Mouse (Mus musculus): ENCODE measurements around the gene Adamts6. TPM values are rescaled to one million over a fixed set of nuclear protein-coding genes. Genes with fewer than 3 reads are reported as not detected.

Gene Adamts6
- polyA plus RNA-seq, 1 experiment from 2014 or later, result 1.2 TPM

- ATAC-seq (replicated peaks; ENCODE audit: low FRiP score, low read depth), result no peak
- H3K9ac ChIP-seq (ENCODE audit: low read depth, low read length), result no peak overlapping the region
- H3K4me1 ChIP-seq (replicated peaks; ENCODE audit: insufficient read depth, low read length), result no peaks in the 10 kb centered on the region
- TF ChIP-seq CTCF (IDR thresholded peaks at IDR 0.05; ENCODE audit: low read depth), result no peak
- no peaks in the 10 kb centered on the region for H3K27me3 ChIP-seq (ENCODE audit: insufficient read depth, low read length)
- no peaks in the 10 kb centered on the region for H3K9me3 ChIP-seq (replicated peaks; ENCODE audit: low read length)
- no peak overlapping the region for H3K4me3 ChIP-seq (replicated peaks; ENCODE audit: low read depth, low read length)
- WGBS, result 78% methylated on average over 8 of the region's 8 CpGs
- H3K36me3 ChIP-seq (ENCODE audit: insufficient read depth, low read length), result no peaks in the 10 kb centered on the region
- peak; percentile 13 for DNase-seq (ENCODE audit: low spot score)
- H3K4me2 ChIP-seq (ENCODE audit: low read length), result no peak overlapping the region
- H3K27ac ChIP-seq, result no peak overlapping the region
Observed at GRCm38 (mm10) chr13:104393427-104394356, 106.1 kb downstream of the Adamts6 start.

- H3K36me3 ChIP-seq (ENCODE audit: insufficient read depth, low read length), result no peaks in the 10 kb centered on the region
- 50% methylated on average over 8 of the region's 8 CpGs for WGBS
- H3K9ac ChIP-seq (ENCODE audit: low read depth, low read length), result no peak overlapping the region
- no peak overlapping the region for H3K27ac ChIP-seq
- H3K4me3 ChIP-seq (replicated peaks; ENCODE audit: low read depth, low read length), result no peak overlapping the region
- DNase-seq (ENCODE audit: low spot score) (peak; percentile 47), ATAC-seq (replicated peaks; ENCODE audit: low FRiP score, low read depth) (no peak)
- H3K9me3 ChIP-seq (replicated peaks; ENCODE audit: low read length), result no peaks in the 10 kb centered on the region
- H3K4me1 ChIP-seq (replicated peaks; ENCODE audit: insufficient read depth, low read length), result no peaks in the 10 kb centered on the region
- no peaks in the 10 kb centered on the region for H3K27me3 ChIP-seq (ENCODE audit: insufficient read depth, low read length)
- no peak overlapping the region for H3K4me2 ChIP-seq (ENCODE audit: low read length)
- TF ChIP-seq CTCF (IDR thresholded peaks at IDR 0.05; ENCODE audit: low read depth), result no peak
Observed at GRCm38 (mm10) chr13:104397814-104398213, 110.2 kb downstream of the Adamts6 start.

- Histone ChIP-seq H3K9me3 (replicated peaks; ENCODE audit: low read length) (no peaks in the 10 kb centered on the region), H3K4me1 (replicated peaks; ENCODE audit: insufficient read depth, low read length) (no peaks in the 10 kb centered on the region), H3K4me2 (ENCODE audit: low read length) (no peak overlapping the region), H3K9ac (ENCODE audit: low read depth, low read length) (no peak overlapping the region), H3K36me3 (ENCODE audit: insufficient read depth, low read length) (no peaks in the 10 kb centered on the region), H3K27me3 (ENCODE audit: insufficient read depth, low read length) (no peaks in the 10 kb centered on the region), H3K27ac (no peak overlapping the region), H3K4me3 (replicated peaks; ENCODE audit: low read depth, low read length) (no peak overlapping the region)
- TF ChIP-seq CTCF (IDR thresholded peaks at IDR 0.05; ENCODE audit: low read depth), result no peak
- ATAC-seq (replicated peaks; ENCODE audit: low FRiP score, low read depth), result no peak
- 96% methylated on average over 2 of the region's 2 CpGs for WGBS
- DNase-seq (ENCODE audit: low spot score), result no peak
Observed at GRCm38 (mm10) chr13:104432734-104433133, 145.1 kb downstream of the Adamts6 start.

- Histone ChIP-seq H3K4me3 (replicated peaks; ENCODE audit: low read depth, low read length) (no peak overlapping the region), H3K4me1 (replicated peaks; ENCODE audit: insufficient read depth, low read length) (no peaks in the 10 kb centered on the region), H3K9ac (ENCODE audit: low read depth, low read length) (no peak overlapping the region), H3K4me2 (ENCODE audit: low read length) (no peak overlapping the region), H3K9me3 (replicated peaks; ENCODE audit: low read length) (no peaks in the 10 kb centered on the region), H3K36me3 (ENCODE audit: insufficient read depth, low read length) (no peaks in the 10 kb centered on the region), H3K27ac (no peak overlapping the region), H3K27me3 (ENCODE audit: insufficient read depth, low read length) (no peaks in the 10 kb centered on the region)
- TF ChIP-seq CTCF (IDR thresholded peaks at IDR 0.05; ENCODE audit: low read depth), result no peak
- 71% methylated on average over 7 of the region's 7 CpGs for WGBS
- peak; percentile 29 for DNase-seq (ENCODE audit: low spot score)
- ATAC-seq (replicated peaks; ENCODE audit: low FRiP score, low read depth), result no peak
Observed at GRCm38 (mm10) chr13:104442559-104442958, 154.9 kb downstream of the Adamts6 start.

- H3K9ac ChIP-seq (ENCODE audit: low read depth, low read length), result no peak overlapping the region
- H3K27me3 ChIP-seq (ENCODE audit: insufficient read depth, low read length), result no peaks in the 10 kb centered on the region
- H3K36me3 ChIP-seq (ENCODE audit: insufficient read depth, low read length), result no peaks in the 10 kb centered on the region
- H3K9me3 ChIP-seq (replicated peaks; ENCODE audit: low read length), result no peaks in the 10 kb centered on the region
- no peak for DNase-seq (ENCODE audit: low spot score)
- WGBS, result 81% methylated on average over 1 of the region's 1 CpGs
- ATAC-seq (replicated peaks; ENCODE audit: low FRiP score, low read depth), result no peak
- H3K4me1 ChIP-seq (replicated peaks; ENCODE audit: insufficient read depth, low read length), result no peaks in the 10 kb centered on the region
- TF ChIP-seq CTCF (IDR thresholded peaks at IDR 0.05; ENCODE audit: low read depth), result peak; percentile 52
- H3K4me2 ChIP-seq (ENCODE audit: low read length), result no peak overlapping the region
- no peak overlapping the region for H3K4me3 ChIP-seq (replicated peaks; ENCODE audit: low read depth, low read length)
- no peak overlapping the region for H3K27ac ChIP-seq
Observed at GRCm38 (mm10) chr13:104445437-104445836, 157.8 kb downstream of the Adamts6 start.

GRCm38 (mm10) chr13:104446974-104447373 is 159.3 kb downstream of the Adamts6 start:
- ATAC-seq (replicated peaks; ENCODE audit: low FRiP score, low read depth) (no peak), DNase-seq (ENCODE audit: low spot score) (no peak)
- no peaks in the 10 kb centered on the region for H3K4me1 ChIP-seq (replicated peaks; ENCODE audit: insufficient read depth, low read length)
- no peak overlapping the region for H3K27ac ChIP-seq
- no peaks in the 10 kb centered on the region for H3K36me3 ChIP-seq (ENCODE audit: insufficient read depth, low read length)
- TF ChIP-seq CTCF (IDR thresholded peaks at IDR 0.05; ENCODE audit: low read depth), result no peak
- H3K27me3 ChIP-seq (ENCODE audit: insufficient read depth, low read length), result no peaks in the 10 kb centered on the region
- H3K4me2 ChIP-seq (ENCODE audit: low read length), result no peak overlapping the region
- H3K9me3 ChIP-seq (replicated peaks; ENCODE audit: low read length), result no peaks in the 10 kb centered on the region
- H3K9ac ChIP-seq (ENCODE audit: low read depth, low read length), result no peak overlapping the region
- H3K4me3 ChIP-seq (replicated peaks; ENCODE audit: low read depth, low read length), result no peak overlapping the region
- 59% methylated on average over 1 of the region's 1 CpGs for WGBS
